Mouse (Mus musculus): ENCODE measurements at regions not wholly inside any gene's neighbourhood (a gene's known extent, or its start where the extent isn't known, plus 50 kb on each side); places are given as distances from the start of the nearest gene placed in this dataset.

- no peak for TF ChIP-seq CEBPB (IDR thresholded peaks at IDR 0.05; ENCODE audit: insufficient read depth, poor library complexity, severe bottlenecking)
- TF ChIP-seq MYOD1 (IDR thresholded peaks at IDR 0.05; ENCODE audit: control insufficient read depth in 1 of 3, insufficient read length in 2 of 3, low read depth in 2 of 3), result no peak
- no peak for TF ChIP-seq MYOG (IDR thresholded peaks at IDR 0.05; ENCODE audit: control insufficient read depth in 1 of 3, insufficient read depth in 1 of 3, insufficient read length in 2 of 3, low read depth in 2 of 3)
- TF ChIP-seq E2F4 (IDR thresholded peaks at IDR 0.05; ENCODE audit: insufficient read depth), result no peak
- no peak for TF ChIP-seq MAX (IDR thresholded peaks at IDR 0.05; ENCODE audit: low read depth)
- no peak for TF ChIP-seq SRF (IDR thresholded peaks at IDR 0.05; ENCODE audit: control insufficient read depth, insufficient read length, low read depth)
- no peak for TF ChIP-seq TCF12 (IDR thresholded peaks at IDR 0.05; ENCODE audit: insufficient read depth, poor library complexity, severe bottlenecking)
- TF ChIP-seq REST (IDR thresholded peaks at IDR 0.05; ENCODE audit: insufficient read depth, insufficient read length), result no peak
- no peak for TF ChIP-seq TCF3 (IDR thresholded peaks at IDR 0.05; ENCODE audit: insufficient read length, low read depth)
- TF ChIP-seq POLR2AphosphoS2 (IDR thresholded peaks at IDR 0.05; ENCODE audit: insufficient read length, low read depth), result no peak
- no peak for TF ChIP-seq POLR2A (IDR thresholded peaks at IDR 0.05; ENCODE audit: insufficient read length, low read depth)
- no peak for TF ChIP-seq USF1 (IDR thresholded peaks at IDR 0.05; ENCODE audit: low read depth)
Observed at GRCm38 (mm10) chr3:130873745-130874144, 143.5 kb upstream of the Rpl34 start.

GRCm38 (mm10) chr3:130866952-130867632 lies 136.9 kb upstream of the Rpl34 start:
- TF ChIP-seq TCF3 (IDR thresholded peaks at IDR 0.05; ENCODE audit: insufficient read length, low read depth) (no peak), E2F4 (IDR thresholded peaks at IDR 0.05; ENCODE audit: insufficient read depth) (no peak), REST (IDR thresholded peaks at IDR 0.05; ENCODE audit: insufficient read depth, insufficient read length) (no peak), SRF (IDR thresholded peaks at IDR 0.05; ENCODE audit: control insufficient read depth, insufficient read length, low read depth) (no peak), MAX (IDR thresholded peaks at IDR 0.05; ENCODE audit: low read depth) (no peak), MYOD1 (IDR thresholded peaks at IDR 0.05; ENCODE audit: control insufficient read depth in 1 of 3, insufficient read length in 2 of 3, low read depth in 2 of 3) (no peak), USF1 (IDR thresholded peaks at IDR 0.05; ENCODE audit: low read depth) (no peak), TCF12 (IDR thresholded peaks at IDR 0.05; ENCODE audit: insufficient read depth, poor library complexity, severe bottlenecking) (no peak), CEBPB (IDR thresholded peaks at IDR 0.05; ENCODE audit: insufficient read depth, poor library complexity, severe bottlenecking) (no peak), MYOG (IDR thresholded peaks at IDR 0.05; ENCODE audit: control insufficient read depth in 1 of 3, insufficient read depth in 1 of 3, insufficient read length in 2 of 3, low read depth in 2 of 3) (no peak), POLR2AphosphoS2 (IDR thresholded peaks at IDR 0.05; ENCODE audit: insufficient read length, low read depth) (no peak), POLR2A (IDR thresholded peaks at IDR 0.05; ENCODE audit: insufficient read length, low read depth) (no peak)
- Histone ChIP-seq H3K4me3 (no peak overlapping the region), H3K79me2 (ENCODE audit: control insufficient read depth, insufficient read depth) (no peaks in the 10 kb centered on the region), H3K4me2 (ENCODE audit: low read depth) (no peak overlapping the region), H3ac (ENCODE audit: control insufficient read depth, insufficient read length) (no peak overlapping the region), H3K27me3 (ENCODE audit: control insufficient read depth, insufficient read depth, insufficient read length) (no peaks in the 10 kb centered on the region), H3K36me3 (ENCODE audit: control insufficient read depth, insufficient read depth) (no peaks in the 10 kb centered on the region)

More at GRCm38 (mm10) chr3:130873745-130874144, 143.5 kb upstream of the Rpl34 start:
- Histone ChIP-seq H3K4me2 (ENCODE audit: low read depth) (no peak overlapping the region), H3K27me3 (ENCODE audit: control insufficient read depth, insufficient read depth, insufficient read length) (no peaks in the 10 kb centered on the region), H3K79me2 (ENCODE audit: control insufficient read depth, insufficient read depth) (no peaks in the 10 kb centered on the region), H3K36me3 (ENCODE audit: control insufficient read depth, insufficient read depth) (no peaks in the 10 kb centered on the region), H3ac (ENCODE audit: control insufficient read depth, insufficient read length) (no peak overlapping the region), H3K4me3 (no peak overlapping the region)

GRCm38 (mm10) chr3:130864783-130865182 lies 134.6 kb upstream of the Rpl34 start:
- Histone ChIP-seq H3K36me3 (ENCODE audit: control insufficient read depth, insufficient read depth) (no peaks in the 10 kb centered on the region), H3ac (ENCODE audit: control insufficient read depth, insufficient read length) (no peak overlapping the region)
- TF ChIP-seq E2F4 (IDR thresholded peaks at IDR 0.05; ENCODE audit: insufficient read depth) (no peak), TCF3 (IDR thresholded peaks at IDR 0.05; ENCODE audit: insufficient read length, low read depth) (no peak), CEBPB (IDR thresholded peaks at IDR 0.05; ENCODE audit: insufficient read depth, poor library complexity, severe bottlenecking) (no peak), POLR2A (IDR thresholded peaks at IDR 0.05; ENCODE audit: insufficient read length, low read depth) (no peak), MYOD1 (IDR thresholded peaks at IDR 0.05; ENCODE audit: control insufficient read depth in 1 of 3, insufficient read length in 2 of 3, low read depth in 2 of 3) (no peak), USF1 (IDR thresholded peaks at IDR 0.05; ENCODE audit: low read depth) (no peak), MAX (IDR thresholded peaks at IDR 0.05; ENCODE audit: low read depth) (no peak), TCF12 (IDR thresholded peaks at IDR 0.05; ENCODE audit: insufficient read depth, poor library complexity, severe bottlenecking) (no peak), MYOG (IDR thresholded peaks at IDR 0.05; ENCODE audit: control insufficient read depth in 1 of 3, insufficient read depth in 1 of 3, insufficient read length in 2 of 3, low read depth in 2 of 3) (no peak), POLR2AphosphoS2 (IDR thresholded peaks at IDR 0.05; ENCODE audit: insufficient read length, low read depth) (no peak), SRF (IDR thresholded peaks at IDR 0.05; ENCODE audit: control insufficient read depth, insufficient read length, low read depth) (no peak), REST (IDR thresholded peaks at IDR 0.05; ENCODE audit: insufficient read depth, insufficient read length) (no peak)

GRCm38 (mm10) chr3:130863376-130863775 lies 133.2 kb upstream of the Rpl34 start:
- H3K79me2 ChIP-seq (ENCODE audit: control insufficient read depth, insufficient read depth), result no peaks in the 10 kb centered on the region
- TF ChIP-seq SRF (IDR thresholded peaks at IDR 0.05; ENCODE audit: control insufficient read depth, insufficient read length, low read depth) (no peak), MYOG (IDR thresholded peaks at IDR 0.05; ENCODE audit: control insufficient read depth in 1 of 3, insufficient read depth in 1 of 3, insufficient read length in 2 of 3, low read depth in 2 of 3) (no peak), POLR2AphosphoS2 (IDR thresholded peaks at IDR 0.05; ENCODE audit: insufficient read length, low read depth) (no peak), CEBPB (IDR thresholded peaks at IDR 0.05; ENCODE audit: insufficient read depth, poor library complexity, severe bottlenecking) (no peak), E2F4 (IDR thresholded peaks at IDR 0.05; ENCODE audit: insufficient read depth) (no peak), MAX (IDR thresholded peaks at IDR 0.05; ENCODE audit: low read depth) (no peak), POLR2A (IDR thresholded peaks at IDR 0.05; ENCODE audit: insufficient read length, low read depth) (no peak), REST (IDR thresholded peaks at IDR 0.05; ENCODE audit: insufficient read depth, insufficient read length) (no peak), TCF12 (IDR thresholded peaks at IDR 0.05; ENCODE audit: insufficient read depth, poor library complexity, severe bottlenecking) (no peak), USF1 (IDR thresholded peaks at IDR 0.05; ENCODE audit: low read depth) (no peak), TCF3 (IDR thresholded peaks at IDR 0.05; ENCODE audit: insufficient read length, low read depth) (no peak), MYOD1 (IDR thresholded peaks at IDR 0.05; ENCODE audit: control insufficient read depth in 1 of 3, insufficient read length in 2 of 3, low read depth in 2 of 3) (no peak)

More at GRCm38 (mm10) chr3:130864783-130865182, 134.6 kb upstream of the Rpl34 start:
- H3K27me3 ChIP-seq (ENCODE audit: control insufficient read depth, insufficient read depth, insufficient read length), result no peaks in the 10 kb centered on the region
- no peaks in the 10 kb centered on the region for H3K79me2 ChIP-seq (ENCODE audit: control insufficient read depth, insufficient read depth)
- H3K4me2 ChIP-seq (ENCODE audit: low read depth), result no peak overlapping the region
- H3K4me3 ChIP-seq, result no peak overlapping the region

More at GRCm38 (mm10) chr3:130863376-130863775, 133.2 kb upstream of the Rpl34 start:
- Histone ChIP-seq H3K27me3 (ENCODE audit: control insufficient read depth, insufficient read depth, insufficient read length) (no peaks in the 10 kb centered on the region), H3K36me3 (ENCODE audit: control insufficient read depth, insufficient read depth) (no peaks in the 10 kb centered on the region), H3ac (ENCODE audit: control insufficient read depth, insufficient read length) (no peak overlapping the region), H3K4me3 (no peak overlapping the region), H3K4me2 (ENCODE audit: low read depth) (no peak overlapping the region)

Data from myocyte (in vitro differentiated cells).